Mouse (Mus musculus) heart, adult 2 months (tissue): ENCODE data around the gene Bpgm. TPM values are rescaled to one million over a fixed set of nuclear protein-coding genes. Genes with fewer than 3 reads are reported as not detected.

Source experiments
- DNase-seq, 2 experiments: peaks; one replicate each; pipeline ENCODE4 v3.0.0; 2021
- H3K27ac ChIP-seq: fragments of 200-600 bp; 2 replicates; pipeline ENCODE4 v1.8.1; 2022
- H3K27me3 ChIP-seq: fragments of 200-500 bp; 2 replicates; pipeline ENCODE4 v1.6.1; 2012; ENCODE audit warnings: mild to moderate bottlenecking, low read length, inconsistent platforms, mixed read lengths; ENCODE audit not compliant: control insufficient read depth, insufficient read depth
- H3K36me3 ChIP-seq: fragments of 200-500 bp; 2 replicates; pipeline ENCODE4 v1.6.1; 2012; ENCODE audit warnings: low read length, inconsistent platforms; ENCODE audit not compliant: control insufficient read depth, insufficient read depth
- H3K4me1 ChIP-seq: fragments of 200-500 bp; 2 replicates; pipeline ENCODE4 v1.6.1; 2011; ENCODE audit warnings: low read length; ENCODE audit not compliant: control insufficient read depth, insufficient read depth
- H3K4me3 ChIP-seq: fragments of 200-600 bp; 2 replicates; pipeline ENCODE4 v1.8.1; 2022
- H3K79me2 ChIP-seq: fragments of 200-500 bp; replicated peaks from 2 replicates; pipeline ENCODE4 v1.6.1; 2012; ENCODE audit warnings: mild to moderate bottlenecking, inconsistent platforms, low read length, moderate library complexity, mixed read lengths; ENCODE audit not compliant: control insufficient read depth, insufficient read depth
- H3K9ac ChIP-seq: fragments of 200-500 bp; 2 replicates; pipeline ENCODE4 v1.6.1; 2012; ENCODE audit warnings: low read depth, mild to moderate bottlenecking, control low read depth, inconsistent platforms, low read length, mixed read lengths
- CTCF ChIP-seq: fragments of 200-600 bp; IDR thresholded peaks from 2 replicates; pipeline ENCODE4 v1.8.1; 2022; ENCODE audit warnings: antibody characterized with exemption, mild to moderate bottlenecking, moderate library complexity
- EP300 ChIP-seq: fragments of 200-500 bp; IDR thresholded peaks from 2 replicates; pipeline ENCODE4 v1.6.1; 2011; ENCODE audit warnings: low read depth, low read length, control low read depth; ENCODE audit not compliant: insufficient read depth
- POLR2A ChIP-seq: fragments of 200-500 bp; IDR thresholded peaks from 2 replicates; pipeline ENCODE4 v1.6.1; 2011; ENCODE audit warnings: mild to moderate bottlenecking, low read depth, low read length, control low read depth; ENCODE audit not compliant: insufficient read depth
- WGBS: fragments of 180-500 bp; shearing (Covaris S2); methylation state at CpG from one replicate; pipeline ENCODE4 v1.1.7; 2018; 5-methylcytosine and 5-hydroxymethylcytosine counted together
- intact Hi-C: fragments of 180-260 bp; cut with DNase I; formaldehyde crosslinking; loops from one replicate; pipeline ENCODE4 v1.15.1; 2025
- polyA plus RNA-seq: library from polyadenylated mRNA; depleted of rRNA; stranded (reverse); fragments of >200 nt; gene quantifications from 2 replicates; pipeline ENCODE4 v1.2.3, GENCODE M21; 2012; rRNA removed
- total RNA-seq, 2 experiments: library from RNA; stranded (reverse); gene quantifications; 2 replicates each; pipeline ENCODE4 v1.2.3; 2021

Bpgm gene
- total and polyA plus RNA-seq, 3 experiments = 38.6 to 148 (median 72.4) TPM

GRCm38 (mm10) chr6:34552489-34553157, 76.6 kb downstream of the Bpgm start:
- WGBS = 90% methylated on average over 4 of the region's 4 CpGs
- Histone ChIP-seq H3K4me3 (no peak overlapping the region), H3K9ac (no peak overlapping the region), H3K36me3 (no peaks in the 10 kb centered on the region), H3K27me3 (no peaks in the 10 kb centered on the region), H3K27ac (no peak overlapping the region), H3K4me1 (no peaks in the 10 kb centered on the region), H3K79me2 (no peaks in the 10 kb centered on the region)
- intact Hi-C loops = no loop called here
- DNase-seq = no peak
- TF ChIP-seq EP300 (no peak), CTCF (no peak), POLR2A (no peak)

- DNase-seq = no peak
- Histone ChIP-seq H3K27ac (no peak overlapping the region), H3K79me2 (no peaks in the 10 kb centered on the region), H3K4me1 (no peaks in the 10 kb centered on the region), H3K4me3 (no peak overlapping the region), H3K36me3 (no peaks in the 10 kb centered on the region), H3K9ac (no peak overlapping the region), H3K27me3 (no peaks in the 10 kb centered on the region)
- intact Hi-C loops = no loop called here
- TF ChIP-seq POLR2A (no peak), EP300 (no peak), CTCF (no peak)
- WGBS = 77% methylated on average over 9 of the region's 9 CpGs
Measured at GRCm38 (mm10) chr6:34554291-34554997, 78.4 kb downstream of the Bpgm start.

Other genes with a start within 250 kb of the Bpgm start
- gene Akr1b3, start 158.7 kb upstream of the Bpgm start, total RNA-seq = 100 to 1,000 TPM; 266 to 282 TPM
- 352 and 459 TPM in 2 replicates for gene Akr1b3, start 158.7 kb upstream of the Bpgm start, polyA plus RNA-seq
- 1 to 10 TPM; 3.3 to 3.5 TPM for gene Akr1b8, start 122.1 kb upstream of the Bpgm start, total RNA-seq
- gene Akr1b8, start 122.1 kb upstream of the Bpgm start, polyA plus RNA-seq = 4.2 and 4.8 TPM in 2 replicates
- 10 to 100 TPM; 53.8 to 63.5 TPM for gene Akr1b10, start 92.0 kb upstream of the Bpgm start, total RNA-seq
- gene Akr1b10, start 92.0 kb upstream of the Bpgm start, polyA plus RNA-seq = 50.5 and 89.4 TPM in 2 replicates
- gene Akr1b7, start 63.9 kb upstream of the Bpgm start, total RNA-seq = not detected
- gene Akr1b7, start 63.9 kb upstream of the Bpgm start, polyA plus RNA-seq = not detected in 2 replicates
- gene Cald1, start 122.3 kb downstream of the Bpgm start, total RNA-seq = 10 to 100 TPM; 47.6 to 62.8 TPM
- gene Cald1, start 122.3 kb downstream of the Bpgm start, polyA plus RNA-seq = 14.1 and 28.2 TPM in 2 replicates